Mouse (Mus musculus): ENCODE measurements around the gene Pfn4. TPM values are rescaled to one million over a fixed set of nuclear protein-coding genes. Genes with fewer than 3 reads are reported as not detected.
"Not testable (repeated sequence)": the region's sequence is repeated elsewhere in the genome, so short reads cannot be mapped to it uniquely, and the experiment has no call there.

Pfn4 gene
- 1 to 10 TPM in 1 of 2 experiments, under 1 TPM in 1; 0.62 to 2.0 TPM for polyA plus RNA-seq (2017; shearing (Covaris generic))

GRCm38 (mm10) chr12:4768492-4769332 lies at the start of gene Pfn4, which contains the start of gene Fam228b:
Pfn4 (plus strand) TSS chr12:4769022.
Fam228b (minus strand) TSS chr12:4769267.
- peak; percentile 99 for ATAC-seq

GRCm38 (mm10) chr12:4719066-4719761 lies 49.6 kb upstream of the Pfn4 start:
- no peak for ATAC-seq

DNA sequence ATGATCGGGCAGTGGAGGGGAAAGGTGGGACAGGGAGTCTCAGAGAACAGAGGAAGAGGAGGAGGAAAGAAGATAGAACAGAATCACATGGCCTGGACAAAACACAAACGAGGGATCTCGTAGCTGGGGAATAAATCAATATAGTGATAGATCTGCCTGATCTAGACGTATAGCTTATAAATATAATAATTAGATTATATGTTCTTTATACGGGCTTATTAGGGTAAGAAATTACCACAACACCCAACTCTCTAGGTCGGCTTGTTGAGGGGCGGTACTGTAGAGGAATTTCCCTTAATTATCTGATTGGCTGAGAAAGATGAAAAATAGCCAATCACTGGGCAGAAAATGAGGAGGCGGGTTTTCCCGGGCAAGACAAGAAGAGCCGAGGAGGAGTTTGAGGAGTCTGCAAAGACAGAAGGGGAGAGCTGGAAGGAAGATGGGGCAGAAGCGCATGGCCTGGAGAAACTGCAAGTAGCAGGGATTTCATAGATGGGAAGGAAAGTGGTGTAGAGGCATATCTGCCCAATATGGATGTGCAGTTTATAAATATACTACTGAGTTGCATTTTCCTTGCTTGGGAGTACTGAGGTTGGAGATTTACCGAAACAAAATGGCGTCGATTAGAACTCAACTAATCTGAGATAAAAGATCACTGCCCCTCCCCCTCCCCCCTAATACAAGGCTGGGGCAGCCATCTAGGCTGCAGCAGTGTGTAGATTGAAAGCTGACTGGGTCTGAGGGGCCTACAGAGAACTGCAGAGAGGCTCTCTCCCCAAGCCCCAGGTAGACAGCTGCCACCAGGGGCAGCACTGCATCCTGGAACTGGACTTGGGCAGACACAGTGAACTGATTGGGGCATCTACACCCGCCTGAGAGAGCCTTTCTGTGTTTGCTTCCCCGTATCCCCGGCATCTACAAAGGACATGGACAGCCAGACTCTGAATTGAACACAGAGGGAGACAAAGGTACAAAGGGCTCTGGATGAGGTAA lies 48.8 kb upstream of the Pfn4 start:
- peak; percentile 34 for ATAC-seq

DNA sequence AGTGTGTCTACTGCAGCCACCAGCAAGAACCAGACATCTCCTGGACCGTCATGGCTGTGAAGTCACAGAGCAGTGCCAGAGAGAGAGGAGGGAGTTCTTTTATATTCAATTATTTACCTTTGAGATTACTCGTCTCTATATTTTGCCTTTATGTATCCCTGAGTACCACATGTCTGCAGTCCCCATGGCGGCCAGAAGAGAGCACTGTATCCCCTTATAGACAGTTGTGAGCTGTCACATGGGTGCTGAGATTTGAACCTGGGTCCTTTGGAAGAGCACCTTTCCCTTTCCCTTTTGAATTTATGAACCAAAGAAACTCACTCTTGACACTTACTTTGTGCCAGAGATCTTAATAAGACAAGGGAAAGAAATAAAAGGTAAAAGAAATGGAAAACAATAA lies 39.7 kb upstream of the Pfn4 start:
- ATAC-seq: no peak

GRCm38 (mm10) chr12:4731629-4732028 lies 37.2 kb upstream of the Pfn4 start:
- no peak for ATAC-seq

DNA sequence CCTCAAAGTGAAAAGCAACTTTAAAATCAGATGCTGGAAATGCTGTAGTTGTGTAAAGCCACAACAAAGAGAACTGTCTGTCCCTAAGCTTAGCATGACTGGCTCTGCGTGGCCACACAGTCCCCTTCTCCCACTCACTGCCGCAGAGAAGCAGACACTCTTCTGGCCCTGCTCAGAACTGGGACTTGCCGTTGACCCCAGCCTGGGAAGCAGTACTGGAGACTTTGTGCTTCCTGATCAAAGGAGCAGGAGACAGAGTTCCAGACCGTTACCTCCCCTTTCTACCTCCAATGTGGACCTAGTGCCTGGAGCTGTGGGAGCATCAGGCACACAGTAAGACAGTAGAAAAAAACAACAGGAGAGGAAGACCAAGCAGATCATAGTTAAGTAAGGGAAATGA lies 36.5 kb upstream of the Pfn4 start:
- ATAC-seq: no peak

GRCm38 (mm10) chr12:4738031-4738576 lies 30.7 kb upstream of the Pfn4 start, which contains the start of gene Fam228a:
Fam228a (minus strand) TSS chr12:4738430.
- no peak for ATAC-seq

GRCm38 (mm10) chr12:4740823-4741222 lies 28.0 kb upstream of the Pfn4 start:
- ATAC-seq: no peak

DNA sequence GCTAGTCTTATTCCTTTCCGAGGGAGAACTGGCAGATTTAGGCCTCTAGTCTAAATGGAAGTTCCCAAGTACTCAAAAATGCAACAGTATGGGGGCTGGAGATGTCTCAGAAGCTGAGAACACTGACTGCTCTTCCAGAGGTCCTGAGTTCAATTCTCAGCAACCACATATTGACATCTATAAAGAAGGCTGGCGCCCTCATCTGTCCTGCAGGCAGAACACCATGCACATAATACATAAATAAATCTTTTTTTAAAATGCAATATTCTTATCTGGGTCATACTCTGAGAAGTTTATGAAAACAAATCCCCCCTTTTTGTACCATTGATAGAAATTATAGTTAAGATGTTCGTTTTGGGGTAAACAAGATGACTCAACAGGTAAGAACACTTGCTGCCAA lies 26.6 kb upstream of the Pfn4 start:
- no peak for ATAC-seq

GRCm38 (mm10) chr12:4744486-4744885 lies 24.3 kb upstream of the Pfn4 start:
- no peak for ATAC-seq

DNA sequence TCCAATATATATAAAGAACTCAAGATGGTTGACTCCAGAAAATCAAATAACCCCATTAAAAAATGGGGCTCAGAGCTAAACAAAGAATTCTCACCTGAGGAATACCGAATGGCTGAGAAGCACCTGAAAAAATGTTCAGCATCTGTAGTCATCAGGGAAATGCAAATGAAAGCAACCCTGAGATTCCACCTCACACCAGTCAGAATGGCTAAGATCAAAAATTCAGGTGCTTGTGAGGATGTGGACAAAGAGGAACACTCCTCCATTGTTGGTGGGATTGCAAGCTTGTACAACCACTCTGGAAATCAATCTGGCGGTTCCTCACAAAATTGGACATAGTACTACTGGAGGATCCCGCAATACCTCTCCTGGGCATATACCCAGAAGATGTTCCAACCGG lies 14.4 kb upstream of the Pfn4 start:
- ATAC-seq: not testable (repeated sequence)

DNA sequence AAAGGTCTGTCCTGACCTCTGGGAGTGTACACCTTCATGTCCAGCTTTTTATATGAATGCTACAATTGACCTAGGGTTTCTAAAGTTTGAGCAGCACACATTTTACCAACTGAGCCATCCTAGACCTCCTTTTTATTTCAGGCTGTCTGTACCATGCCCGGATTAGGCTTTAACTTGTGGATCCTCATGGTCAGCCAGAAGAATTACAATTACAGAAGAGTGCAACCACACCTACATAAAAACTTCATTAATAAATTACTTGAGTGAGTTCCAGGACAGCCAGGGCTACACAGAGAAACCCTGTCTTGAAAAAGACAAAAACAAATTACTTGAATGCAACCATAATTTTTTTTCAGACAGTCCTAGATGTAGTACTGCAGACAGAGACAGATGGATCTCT lies 11.8 kb upstream of the Pfn4 start:
- ATAC-seq: no peak

DNA sequence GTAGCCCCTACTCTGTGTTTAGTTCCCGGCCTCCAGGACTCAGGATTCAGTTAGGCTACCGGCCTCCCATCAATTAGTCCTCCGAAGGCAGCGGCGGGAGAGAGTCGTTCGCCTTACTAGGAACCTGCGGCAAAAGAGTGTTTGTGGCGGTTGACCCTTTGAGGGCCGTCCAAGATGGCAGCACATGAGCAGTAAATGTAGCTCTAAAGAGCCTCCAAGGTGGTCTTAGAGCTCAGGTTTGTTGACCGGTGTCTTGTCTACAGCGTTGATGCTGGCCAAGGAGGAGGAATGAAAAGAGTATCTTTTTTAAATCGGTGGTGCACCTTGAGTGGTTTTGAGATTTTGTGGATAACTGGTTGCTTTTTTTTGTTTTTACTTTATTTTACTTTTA lies 506 bp downstream of the Pfn4 start:
- peak; percentile 10 for ATAC-seq

DNA sequence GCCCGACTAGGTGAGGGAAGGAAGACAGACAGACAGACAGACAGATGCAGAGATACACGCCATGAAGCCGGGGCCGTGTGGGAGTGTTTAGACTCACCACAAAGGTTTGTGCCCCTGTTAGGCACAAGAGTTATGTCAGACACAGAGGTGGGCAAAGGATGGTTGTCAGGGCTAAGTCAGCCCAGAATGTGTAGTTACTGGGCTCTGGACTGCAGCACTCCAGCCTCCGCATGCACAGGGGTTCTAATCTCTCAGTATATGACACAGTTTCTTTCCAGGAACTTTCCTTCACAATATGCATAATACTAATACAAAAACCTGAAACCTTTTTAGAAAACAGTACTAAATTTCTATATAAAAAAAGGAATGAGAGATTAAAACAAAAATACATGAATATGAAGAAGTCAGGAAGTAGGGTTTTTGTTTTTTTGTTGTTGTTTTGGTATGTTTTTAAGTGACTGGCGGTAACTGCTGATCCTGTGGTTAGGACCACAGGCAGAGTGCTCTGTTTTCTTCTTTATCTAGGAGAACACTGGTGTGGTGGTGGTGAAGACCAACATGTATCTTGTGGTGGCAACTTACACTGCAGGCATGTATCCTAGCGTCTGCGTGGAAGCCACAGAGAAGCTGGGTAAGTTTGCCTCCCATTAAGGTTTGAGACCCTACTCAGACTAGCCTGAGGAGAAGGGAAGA lies 6.2 kb downstream of the Pfn4 start:
- no peak for ATAC-seq

GRCm38 (mm10) chr12:4775588-4775949 lies 6.7 kb downstream of the Pfn4 start:
- ATAC-seq: no peak

DNA sequence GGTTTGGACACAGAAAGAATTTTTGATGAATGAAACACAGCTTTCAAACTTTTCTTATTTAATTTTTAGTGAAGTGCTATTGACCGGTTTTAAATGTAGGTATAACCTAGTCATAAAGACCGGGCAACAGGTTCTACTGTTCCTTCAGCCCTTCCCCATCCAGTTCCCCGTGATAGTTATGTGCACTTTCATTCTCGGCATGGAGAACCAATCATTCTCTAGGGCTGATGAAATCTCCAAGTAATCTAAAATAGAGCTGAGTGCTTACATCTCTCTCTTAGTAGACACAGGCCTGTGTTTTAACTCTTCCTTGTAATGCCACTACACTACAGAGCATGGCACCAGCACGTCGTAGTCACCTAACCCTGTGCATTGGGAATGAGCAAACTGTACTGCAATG lies 8.9 kb downstream of the Pfn4 start:
- ATAC-seq: no peak

GRCm38 (mm10) chr12:4780245-4780644 lies 11.4 kb downstream of the Pfn4 start:
- ATAC-seq: no peak

GRCm38 (mm10) chr12:4781270-4781669 lies 12.4 kb downstream of the Pfn4 start:
- no peak for ATAC-seq

DNA sequence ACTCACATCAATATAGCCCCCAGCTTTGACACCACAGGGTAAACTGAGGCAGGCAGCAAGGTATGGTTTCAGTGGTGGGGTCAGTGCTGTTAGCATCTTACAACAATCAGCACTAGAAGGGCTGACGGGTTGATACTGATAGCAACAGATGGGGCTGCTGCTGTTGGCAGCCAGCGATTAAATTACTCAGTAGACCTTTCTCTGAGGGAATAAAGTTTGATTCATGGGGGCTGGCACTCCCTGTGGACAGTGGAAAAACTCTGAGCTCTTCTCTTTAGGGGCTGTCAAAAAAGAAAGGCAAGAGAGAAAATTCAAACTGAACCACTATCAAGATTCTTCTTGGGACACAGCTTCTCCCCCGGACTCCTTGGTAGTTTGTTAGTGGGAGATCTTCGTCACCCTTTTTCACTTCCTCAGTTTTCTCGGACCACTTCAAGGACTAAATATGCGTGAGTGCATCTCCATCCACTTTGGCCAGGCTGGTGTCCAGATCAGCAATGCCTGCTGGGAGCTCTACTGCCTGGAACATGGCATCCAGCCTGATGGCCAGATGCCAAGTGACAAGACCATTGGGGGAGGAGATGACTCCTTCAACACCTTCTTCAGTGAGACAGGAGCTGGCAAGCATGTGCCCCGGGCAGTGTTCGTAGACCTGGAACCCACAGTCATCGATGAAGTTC lies 13.0 kb downstream of the Pfn4 start:
- not testable (repeated sequence) for ATAC-seq

DNA sequence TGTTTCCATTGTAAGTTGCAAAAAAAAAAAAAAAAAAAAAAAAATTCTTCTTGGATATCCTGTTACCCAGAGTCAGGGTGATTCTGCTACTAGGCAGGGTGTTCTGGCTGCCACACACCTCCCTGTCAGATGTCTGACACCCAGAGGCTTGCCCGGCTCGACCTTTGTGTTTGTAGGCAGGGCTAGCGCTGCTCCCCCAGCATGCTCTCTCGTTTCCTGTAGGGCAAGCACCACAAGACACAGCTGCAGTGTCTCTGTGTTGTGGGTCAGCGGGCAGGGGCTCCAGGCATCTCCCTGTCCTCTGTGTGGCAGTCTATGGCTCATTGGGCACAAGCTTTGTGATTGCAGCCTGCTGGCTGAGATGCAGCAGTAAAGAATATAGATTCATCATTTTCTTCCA lies 14.8 kb downstream of the Pfn4 start:
- no peak for ATAC-seq

- no peak for ATAC-seq
These were observed 15.6 kb downstream of the Pfn4 start for GRCm38 (mm10) chr12:4784466-4784865.

Data from CD4-positive, CD25-positive, alpha-beta regulatory T cell, adult 4 months (primary cell).